Mouse (Mus musculus): Measurements from ENCODE around the gene C1qtnf5. TPM values are rescaled to one million over a fixed set of nuclear protein-coding genes. Genes with fewer than 3 reads are reported as not detected.

C1qtnf5 gene
- polyA plus RNA-seq (2012; rRNA removed): 26.0 and 29.1 TPM in 2 replicates

DNA sequence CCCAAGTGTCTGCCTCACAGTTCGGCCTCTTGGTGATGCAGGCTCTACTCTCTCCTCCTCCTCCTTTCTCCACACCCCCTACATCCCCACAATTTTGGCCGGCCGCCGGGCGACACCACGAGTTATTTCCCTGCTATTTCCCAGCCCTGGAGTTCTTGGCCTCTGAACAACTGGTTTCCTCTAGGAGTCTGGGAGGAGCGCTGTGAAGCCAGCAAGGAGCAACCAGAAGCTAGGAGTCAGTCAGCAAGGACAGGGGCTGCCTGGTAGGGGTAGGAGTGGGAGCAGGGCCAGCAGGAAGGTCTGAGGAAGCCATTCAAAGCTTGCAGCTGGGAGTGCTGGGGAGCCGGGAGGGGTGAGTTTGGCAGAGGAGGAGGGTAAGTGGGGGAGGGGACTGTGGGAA lies at the start of gene C1qtnf5:
TSS of gene C1qtnf5 (plus strand) at position 136 of the 400 bp plus-strand sequence.
- H3K27me3 ChIP-seq (ENCODE audit: control insufficient read depth, insufficient read depth, low read length): no peaks in the 10 kb centered on the region
- H3K4me3 ChIP-seq (replicated peaks; ENCODE audit: insufficient read depth, low read depth, low read length): no peak within 1 kb of the TSS
- WGBS: 9% methylated on average over 8 of the region's 8 CpGs
- peaks cover 40% of the 10 kb centered on the region for H3K4me1 ChIP-seq (ENCODE audit: control insufficient read depth, insufficient read depth, low read length)
- H3K27ac ChIP-seq (ENCODE audit: insufficient read depth, low read length): no peak within 1 kb of the TSS
- TF ChIP-seq POLR2A (IDR thresholded peaks at IDR 0.05; ENCODE audit: borderline replicate concordance, insufficient read depth, low read length) (no peak), CTCF (IDR thresholded peaks at IDR 0.05; ENCODE audit: borderline replicate concordance, insufficient read depth, low read depth, low read length) (no peak)
- DNase-seq: peak; percentile 61 to 68

DNA sequence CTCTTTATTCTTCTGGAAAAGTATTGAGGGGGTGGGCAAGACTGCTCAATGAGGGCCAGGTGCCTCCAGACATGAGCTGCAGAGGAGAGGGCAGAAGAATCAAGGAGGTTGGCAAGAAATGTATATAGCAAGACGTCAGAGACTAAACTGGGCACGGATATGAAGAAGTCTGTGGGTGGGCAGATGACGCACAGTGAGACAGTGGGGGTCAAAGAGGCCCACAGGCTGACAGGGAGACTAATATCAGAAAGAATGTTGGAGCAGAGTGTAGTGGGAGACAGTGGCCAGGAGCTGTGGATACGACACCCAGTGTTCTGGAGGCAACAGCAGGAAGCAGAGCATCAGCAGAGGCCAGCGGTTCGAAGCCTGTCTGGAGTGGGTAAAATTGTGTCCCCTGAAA lies 48.4 kb upstream of the C1qtnf5 start:
- TF ChIP-seq CTCF (IDR thresholded peaks at IDR 0.05; ENCODE audit: borderline replicate concordance, insufficient read depth, low read depth, low read length) (no peak), POLR2A (IDR thresholded peaks at IDR 0.05; ENCODE audit: borderline replicate concordance, insufficient read depth, low read length) (no peak)
- Histone ChIP-seq H3K4me3 (replicated peaks; ENCODE audit: insufficient read depth, low read depth, low read length) (no peak overlapping the region), H3K4me1 (ENCODE audit: control insufficient read depth, insufficient read depth, low read length) (no peaks in the 10 kb centered on the region), H3K27me3 (ENCODE audit: control insufficient read depth, insufficient read depth, low read length) (no peaks in the 10 kb centered on the region), H3K27ac (ENCODE audit: insufficient read depth, low read length) (no peak overlapping the region)
- 59% methylated on average over 6 of the region's 6 CpGs for WGBS
- DNase-seq: no peak

DNA sequence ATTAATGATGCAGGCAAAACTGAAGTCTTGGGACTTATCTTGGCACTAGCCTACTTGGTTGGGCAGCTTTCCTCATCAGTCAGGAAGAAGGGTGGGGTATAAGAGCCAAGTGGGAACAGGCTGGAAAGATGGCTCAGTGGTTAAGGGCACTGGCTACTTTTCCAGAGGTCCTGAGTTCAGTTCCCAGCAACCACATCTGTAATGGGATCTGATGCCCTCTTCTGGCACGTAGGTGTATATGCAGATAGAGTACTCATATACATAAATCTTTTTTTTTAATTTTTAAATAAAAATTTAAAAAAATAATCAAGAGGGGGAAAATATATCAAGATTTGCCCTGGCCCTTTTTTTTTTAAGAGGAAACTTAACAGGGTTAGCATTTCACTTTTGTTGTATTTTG lies 41.9 kb upstream of the C1qtnf5 start:
- WGBS: 33% methylated on average over 1 of the region's 1 CpGs
- H3K4me1 ChIP-seq (ENCODE audit: control insufficient read depth, insufficient read depth, low read length): peaks cover 7% of the 10 kb centered on the region
- TF ChIP-seq CTCF (IDR thresholded peaks at IDR 0.05; ENCODE audit: borderline replicate concordance, insufficient read depth, low read depth, low read length) (no peak), POLR2A (IDR thresholded peaks at IDR 0.05; ENCODE audit: borderline replicate concordance, insufficient read depth, low read length) (no peak)
- no peaks in the 10 kb centered on the region for H3K27me3 ChIP-seq (ENCODE audit: control insufficient read depth, insufficient read depth, low read length)
- no peak for DNase-seq
- H3K4me3 ChIP-seq (replicated peaks; ENCODE audit: insufficient read depth, low read depth, low read length): no peak overlapping the region
- H3K27ac ChIP-seq (ENCODE audit: insufficient read depth, low read length): no peak overlapping the region

DNA sequence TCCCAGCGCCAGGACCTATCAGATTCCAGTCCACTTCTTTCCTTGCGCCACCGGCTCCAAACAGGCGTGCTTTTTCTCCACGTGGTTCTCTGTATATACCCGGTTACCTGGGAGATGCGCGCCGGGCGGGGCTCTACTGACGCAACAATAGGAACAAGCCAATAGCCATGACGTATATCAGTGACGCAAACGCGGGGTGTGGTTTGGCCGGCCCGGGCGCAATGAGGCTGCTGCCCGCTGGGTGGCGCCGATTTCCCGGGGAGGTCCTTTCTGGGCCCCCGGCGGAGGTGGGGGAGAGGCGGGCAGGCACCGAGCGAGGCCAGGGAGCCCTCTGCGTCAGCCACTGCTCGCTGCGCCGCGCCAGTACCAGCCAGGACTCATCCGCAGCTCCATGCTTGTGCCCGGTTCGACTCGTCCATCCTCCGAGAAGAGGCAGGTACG lies 40.2 kb upstream of the C1qtnf5 start, which contains the start of gene Usp2:
TSS of gene Usp2 (plus strand) at position 237 of the 441 bp plus-strand sequence.
- DNase-seq: peak; percentile 99 to 100
- under 1% methylated on average over 38 of the region's 38 CpGs for WGBS
- peak within 1 kb of the TSS; percentile 81 for H3K4me3 ChIP-seq (replicated peaks; ENCODE audit: insufficient read depth, low read depth, low read length)
- H3K27ac ChIP-seq (ENCODE audit: insufficient read depth, low read length): peak within 1 kb of the TSS; percentile 52
- peak; percentile 79 for TF ChIP-seq POLR2A (IDR thresholded peaks at IDR 0.05; ENCODE audit: borderline replicate concordance, insufficient read depth, low read length)
- TF ChIP-seq CTCF (IDR thresholded peaks at IDR 0.05; ENCODE audit: borderline replicate concordance, insufficient read depth, low read depth, low read length): peak; percentile 71; the same call in 1 of the 2 replicates
- peaks cover 13% of the 10 kb centered on the region for H3K4me1 ChIP-seq (ENCODE audit: control insufficient read depth, insufficient read depth, low read length)
- H3K27me3 ChIP-seq (ENCODE audit: control insufficient read depth, insufficient read depth, low read length): no peaks in the 10 kb centered on the region

DNA sequence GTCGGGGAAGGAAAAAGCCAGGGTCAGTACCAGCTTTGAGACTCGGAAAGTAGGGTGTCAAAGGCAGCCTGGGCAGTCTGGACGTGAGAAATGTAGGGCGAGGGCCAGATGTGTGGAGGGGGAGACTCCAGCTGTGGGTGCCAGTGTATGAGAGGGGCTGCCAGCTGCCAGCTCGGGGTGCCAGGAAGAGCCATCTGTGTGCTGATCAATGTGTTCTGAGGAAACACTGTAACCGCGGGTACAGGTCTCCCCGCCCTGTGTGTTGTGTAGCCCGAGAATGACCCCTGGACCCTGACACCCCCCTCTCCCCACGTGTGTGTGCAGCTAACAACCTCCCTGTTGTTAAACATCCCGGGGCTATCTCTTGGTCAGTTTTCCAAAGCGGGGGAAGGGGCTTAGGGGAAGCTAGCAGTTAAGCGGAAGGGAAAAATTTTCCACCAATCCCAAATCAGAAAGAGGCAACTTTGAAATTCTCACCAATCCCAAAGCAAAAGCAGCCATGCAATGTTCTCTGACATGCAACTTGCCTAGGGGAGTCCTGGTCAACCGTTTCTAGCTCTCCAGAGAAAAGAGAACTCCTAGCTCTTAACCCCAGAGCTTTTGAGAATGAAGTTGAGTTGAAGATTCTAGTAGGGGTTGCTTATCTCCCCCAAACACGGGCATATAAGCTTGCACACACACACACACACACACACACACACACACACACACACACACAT lies 39.6 kb upstream of the C1qtnf5 start:
- H3K27me3 ChIP-seq (ENCODE audit: control insufficient read depth, insufficient read depth, low read length): no peaks in the 10 kb centered on the region
- H3K4me3 ChIP-seq (replicated peaks; ENCODE audit: insufficient read depth, low read depth, low read length): peak overlapping the region; percentile 81
- H3K27ac ChIP-seq (ENCODE audit: insufficient read depth, low read length): peak overlapping the region; percentile 52
- TF ChIP-seq POLR2A (IDR thresholded peaks at IDR 0.05; ENCODE audit: borderline replicate concordance, insufficient read depth, low read length) (no peak), CTCF (IDR thresholded peaks at IDR 0.05; ENCODE audit: borderline replicate concordance, insufficient read depth, low read depth, low read length) (no peak)
- WGBS: 7% methylated on average over 15 of the region's 15 CpGs
- peaks cover 16% of the 10 kb centered on the region for H3K4me1 ChIP-seq (ENCODE audit: control insufficient read depth, insufficient read depth, low read length)
- no peak for DNase-seq

DNA sequence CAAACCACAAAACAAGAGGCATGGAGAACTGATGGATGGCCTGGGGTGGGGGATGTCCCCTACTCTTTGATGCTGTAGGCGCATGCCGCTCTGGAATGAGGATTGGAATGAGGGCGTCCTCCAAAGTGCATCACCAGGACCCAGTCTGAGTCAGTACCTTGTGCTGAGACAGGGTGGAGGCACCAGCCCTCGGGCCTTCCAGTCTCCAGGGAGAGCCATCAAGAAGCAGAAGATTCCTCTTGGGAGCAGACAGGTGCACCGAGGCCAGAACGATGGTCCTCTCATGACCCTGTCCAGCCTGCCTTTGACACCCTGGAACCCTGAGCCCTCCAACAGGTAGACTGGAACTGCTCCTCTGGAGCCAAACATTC lies 39.1 kb upstream of the C1qtnf5 start:
- Histone ChIP-seq H3K27me3 (ENCODE audit: control insufficient read depth, insufficient read depth, low read length) (no peaks in the 10 kb centered on the region), H3K4me1 (ENCODE audit: control insufficient read depth, insufficient read depth, low read length) (peaks cover 20% of the 10 kb centered on the region), H3K4me3 (replicated peaks; ENCODE audit: insufficient read depth, low read depth, low read length) (no peak overlapping the region), H3K27ac (ENCODE audit: insufficient read depth, low read length) (no peak overlapping the region)
- WGBS: 87% methylated on average over 6 of the region's 6 CpGs
- TF ChIP-seq POLR2A (IDR thresholded peaks at IDR 0.05; ENCODE audit: borderline replicate concordance, insufficient read depth, low read length): no peak
- no peak for TF ChIP-seq CTCF (IDR thresholded peaks at IDR 0.05; ENCODE audit: borderline replicate concordance, insufficient read depth, low read depth, low read length)
- peak in 1 of 2 experiments; percentile 40 for DNase-seq

DNA sequence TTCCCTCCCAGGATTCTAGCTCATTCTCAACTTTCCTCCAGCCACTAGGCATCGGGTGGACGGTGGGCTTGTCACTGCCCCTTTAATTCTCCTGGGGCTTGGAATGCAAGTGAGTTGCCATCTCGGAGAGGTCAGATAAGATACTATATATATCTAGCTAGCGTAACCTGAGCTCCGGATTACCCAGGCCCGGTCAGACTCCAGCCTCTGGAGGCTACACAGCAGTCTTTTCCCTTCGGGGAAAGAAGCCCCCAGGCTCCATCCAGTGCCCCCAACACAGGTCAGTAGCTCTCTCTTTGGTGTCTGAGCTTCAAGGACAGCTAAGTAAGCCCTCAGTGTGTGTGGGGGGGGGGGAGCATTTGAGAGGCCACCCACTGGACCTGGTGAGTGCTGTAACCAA lies 37.8 kb upstream of the C1qtnf5 start:
- Histone ChIP-seq H3K27me3 (ENCODE audit: control insufficient read depth, insufficient read depth, low read length) (no peaks in the 10 kb centered on the region), H3K4me1 (ENCODE audit: control insufficient read depth, insufficient read depth, low read length) (peaks cover 28% of the 10 kb centered on the region)
- WGBS: 56% methylated on average over 7 of the region's 7 CpGs

More for the DNA sequence above, 37.8 kb upstream of the C1qtnf5 start:
- no peak overlapping the region for H3K27ac ChIP-seq (ENCODE audit: insufficient read depth, low read length)
- TF ChIP-seq CTCF (IDR thresholded peaks at IDR 0.05; ENCODE audit: borderline replicate concordance, insufficient read depth, low read depth, low read length) (no peak), POLR2A (IDR thresholded peaks at IDR 0.05; ENCODE audit: borderline replicate concordance, insufficient read depth, low read length) (no peak)
- H3K4me3 ChIP-seq (replicated peaks; ENCODE audit: insufficient read depth, low read depth, low read length): no peak overlapping the region
- DNase-seq: no peak

Data from cerebellum, adult 2 months (tissue).